Comparison of ENCODE assay signal across 29 mouse cellular contexts in genomic region chr1:162079989-162080388, GRCm38 (mm10).
A peak's percentile ranks its signal among the peaks of the same experiment; 100 is the strongest.
DNase-seq lines count a peak whose midpoint lies in the region; ATAC-seq and TF ChIP-seq lines count a peak whose summit lies in the region.
"Had no signal": no experiment of that assay in that cellular context is flagged by ENCODE, and none has a peak within 500 bp of the region (broad histone marks: within the 10 kb centered on the region; RNA-seq: fewer than 3 reads in every experiment).

No protein-coding gene starts in this region.

- peaks cover 38% of the 10 kb centered on the region for H3K4me1 ChIP-seq in embryonic facial prominence, embryonic 12.5 days
- H3K4me1 ChIP-seq in embryonic facial prominence, embryonic 10.5 days, result peaks cover 51% of the 10 kb centered on the region
- H3K4me1 ChIP-seq in limb, embryonic 11.5 days (ENCODE audit: control insufficient read depth, insufficient read depth, low read length), result peaks cover 14% of the 10 kb centered on the region
- peaks cover 47% of the 10 kb centered on the region for H3K4me1 ChIP-seq in limb, embryonic 14.5 days (ENCODE audit: control insufficient read depth, insufficient read depth, low read length)
- H3K4me1 ChIP-seq in forebrain, embryonic 10.5 days, result peaks cover 24% of the 10 kb centered on the region
- H3K4me1 ChIP-seq: forebrain, embryonic 15.5 days had no signal

- 74% methylated on average over 7 of the region's 7 CpGs for WGBS in embryonic facial prominence, embryonic 12.5 days
- WGBS in embryonic facial prominence, embryonic 10.5 days, result 87% methylated on average over 7 of the region's 7 CpGs
- WGBS in limb, embryonic 11.5 days, result 89% methylated on average over 7 of the region's 7 CpGs
- WGBS in limb, embryonic 14.5 days, result 77% methylated on average over 7 of the region's 7 CpGs
- 93% methylated on average over 7 of the region's 7 CpGs for WGBS in forebrain, embryonic 10.5 days

- H3K27me3 ChIP-seq in embryonic facial prominence, embryonic 12.5 days, result no peaks in the 10 kb centered on the region
- no peaks in the 10 kb centered on the region for H3K27me3 ChIP-seq in embryonic facial prominence, embryonic 10.5 days (replicated peaks; ENCODE audit: low read depth, poor library complexity, severe bottlenecking)
- no peaks in the 10 kb centered on the region for H3K27me3 ChIP-seq in C2C12 (ENCODE audit: control insufficient read depth, insufficient read depth, insufficient read length)
- H3K27me3 ChIP-seq in limb, embryonic 11.5 days (ENCODE audit: control insufficient read depth, insufficient read depth, low read length), result no peaks in the 10 kb centered on the region
- no peaks in the 10 kb centered on the region for H3K27me3 ChIP-seq in limb, embryonic 14.5 days (ENCODE audit: control insufficient read depth, insufficient read depth, low read length)
- no peaks in the 10 kb centered on the region for H3K27me3 ChIP-seq in forebrain, embryonic 10.5 days (ENCODE audit: poor library complexity, severe bottlenecking)
- H3K27me3 ChIP-seq: CH12.LX; embryonic facial prominence, embryonic 15.5 days; forebrain, embryonic 12.5 days; forebrain, embryonic 15.5 days; heart, embryonic 12.5 days; heart, embryonic 15.5 days; Patski had no signal

- TF ChIP-seq CTCF in C2C12 (IDR thresholded peaks at IDR 0.05; ENCODE audit: control insufficient read depth, insufficient read depth, insufficient read length), result no peak

- peak overlapping the region; percentile 2; the same call in 1 of the 2 replicates for H3K27ac ChIP-seq in embryonic facial prominence, embryonic 12.5 days
- no peak overlapping the region for H3K27ac ChIP-seq in embryonic facial prominence, embryonic 10.5 days (replicated peaks)
- 0 out of 2 replicates have a peak overlapping the region, but pooled peaks have one; percentile 18 for H3K27ac ChIP-seq in limb, embryonic 11.5 days (replicated peaks; ENCODE audit: low read depth, low read length)
- H3K27ac ChIP-seq in limb, embryonic 14.5 days (replicated peaks; ENCODE audit: low read depth, low read length), result no peak overlapping the region
- no peak overlapping the region for H3K27ac ChIP-seq in forebrain, embryonic 10.5 days
- H3K27ac ChIP-seq: embryonic facial prominence, embryonic 15.5 days; forebrain, embryonic 12.5 days; forebrain, embryonic 15.5 days; gastrocnemius, adult 2 months; heart, embryonic 15.5 days; hindbrain, embryonic 14.5 days; hindbrain, postnatal 0 days had no signal

- H3K79me3 ChIP-seq in C2C12 (ENCODE audit: low read depth), result no peaks in the 10 kb centered on the region

- H3K4me3 ChIP-seq in embryonic facial prominence, embryonic 12.5 days, result no peak overlapping the region
- H3K4me3 ChIP-seq in embryonic facial prominence, embryonic 10.5 days, result no peak overlapping the region
- H3K4me3 ChIP-seq in C2C12 (ENCODE audit: insufficient read depth, poor library complexity, severe bottlenecking), result no peak overlapping the region
- no peak overlapping the region for H3K4me3 ChIP-seq in limb, embryonic 11.5 days (ENCODE audit: low read depth, low read length)
- no peak overlapping the region for H3K4me3 ChIP-seq in limb, embryonic 14.5 days (replicated peaks; ENCODE audit: low read length)
- H3K4me3 ChIP-seq in forebrain, embryonic 10.5 days, result no peak overlapping the region
- H3K4me3 ChIP-seq: embryonic facial prominence, embryonic 15.5 days; forebrain, embryonic 12.5 days; forebrain, embryonic 15.5 days; gastrocnemius, adult 2 months; heart, embryonic 12.5 days; heart, embryonic 15.5 days had no signal

- H3K79me2 ChIP-seq in C2C12 (ENCODE audit: control insufficient read depth, insufficient read depth), result no peaks in the 10 kb centered on the region

- no peak overlapping the region for H3K4me2 ChIP-seq in embryonic facial prominence, embryonic 12.5 days (replicated peaks)
- no peak overlapping the region for H3K4me2 ChIP-seq in limb, embryonic 11.5 days (ENCODE audit: low read depth, severe bottlenecking)
- no peak overlapping the region for H3K4me2 ChIP-seq in limb, embryonic 14.5 days (replicated peaks; ENCODE audit: low read depth, low read length, severe bottlenecking)
- H3K4me2 ChIP-seq: embryonic facial prominence, embryonic 15.5 days; forebrain, embryonic 12.5 days; forebrain, embryonic 15.5 days; heart, embryonic 12.5 days; heart, embryonic 15.5 days; hindbrain, embryonic 14.5 days had no signal

- DNase-seq in embryonic facial prominence, embryonic 10.5 days (ENCODE audit: low spot score), result no peak
- peak; percentile 20 for DNase-seq in limb, embryonic 11.5 days (ENCODE audit: low spot score)
- peak; percentile 40 for DNase-seq in limb, embryonic 14.5 days (ENCODE audit: low spot score)
- DNase-seq in forebrain, embryonic 10.5 days (ENCODE audit: extremely low spot score, low spot score), result no peak
- DNase-seq in urinary bladder, adult 2 months (ENCODE audit: low spot score), result no peak
- DNase-seq: adrenal gland, adult 2 months; adrenal gland, postnatal 14 days; cerebellum, adult 11 months; cerebellum, adult 2 months; cerebellum, adult 9-11 months; cerebellum, postnatal 25 days; gastrocnemius, adult 2 months; gastrocnemius, postnatal 14 days; heart, adult 18-20 months; heart, postnatal 10 days; heart, postnatal 4 days had no signal

- ATAC-seq in embryonic facial prominence, embryonic 12.5 days (ENCODE audit: insufficient number of reproducible peaks, insufficient read depth, low FRiP score, low TSS enrichment), result no peak
- no peak for ATAC-seq in limb, embryonic 11.5 days (ENCODE audit: insufficient number of reproducible peaks, low FRiP score, low TSS enrichment, low read depth)
- 0 out of 2 replicates have a peak, but pooled peaks have one; percentile 13 for ATAC-seq in limb, embryonic 14.5 days (ENCODE audit: low FRiP score, low read depth)
- ATAC-seq: forebrain, embryonic 15.5 days; hindbrain, postnatal 0 days; inflammation-experienced regulatory T-cells, adult 6 months; Patski had no signal

- no peaks in the 10 kb centered on the region for H3K9me3 ChIP-seq in embryonic facial prominence, embryonic 12.5 days
- H3K9me3 ChIP-seq in embryonic facial prominence, embryonic 10.5 days, result no peaks in the 10 kb centered on the region
- H3K9me3 ChIP-seq in limb, embryonic 11.5 days (ENCODE audit: control insufficient read depth, low read length), result no peaks in the 10 kb centered on the region
- H3K9me3 ChIP-seq in limb, embryonic 14.5 days (ENCODE audit: control insufficient read depth, low read length), result no peaks in the 10 kb centered on the region
- H3K9me3 ChIP-seq in forebrain, embryonic 10.5 days, result no peaks in the 10 kb centered on the region
- H3K9me3 ChIP-seq: embryonic facial prominence, embryonic 15.5 days; forebrain, embryonic 12.5 days; forebrain, embryonic 15.5 days; G1E; heart, embryonic 12.5 days; heart, embryonic 15.5 days had no signal

- no peak for TF ChIP-seq POLR2A in limb, embryonic 14.5 days (IDR thresholded peaks at IDR 0.05; ENCODE audit: borderline replicate concordance, extremely low read depth, insufficient read depth, insufficient read length)

- H3K36me3 ChIP-seq in embryonic facial prominence, embryonic 12.5 days, result no peaks in the 10 kb centered on the region
- H3K36me3 ChIP-seq in embryonic facial prominence, embryonic 10.5 days (replicated peaks), result no peaks in the 10 kb centered on the region
- no peaks in the 10 kb centered on the region for H3K36me3 ChIP-seq in C2C12 (ENCODE audit: control insufficient read depth, insufficient read depth)
- no peaks in the 10 kb centered on the region for H3K36me3 ChIP-seq in limb, embryonic 11.5 days (ENCODE audit: control insufficient read depth, insufficient read depth, low read length)
- H3K36me3 ChIP-seq in limb, embryonic 14.5 days (ENCODE audit: control insufficient read depth, insufficient read depth, low read length), result no peaks in the 10 kb centered on the region
- H3K36me3 ChIP-seq in forebrain, embryonic 10.5 days (replicated peaks), result no peaks in the 10 kb centered on the region
- H3K36me3 ChIP-seq: embryonic facial prominence, embryonic 15.5 days; forebrain, embryonic 12.5 days; forebrain, embryonic 15.5 days; G1E; heart, embryonic 12.5 days; heart, embryonic 15.5 days had no signal

- no peak overlapping the region for H3K9ac ChIP-seq in embryonic facial prominence, embryonic 12.5 days
- no peak overlapping the region for H3K9ac ChIP-seq in limb, embryonic 11.5 days (ENCODE audit: low read length)
- H3K9ac ChIP-seq in limb, embryonic 14.5 days (ENCODE audit: low read depth, low read length, severe bottlenecking), result no peak overlapping the region
- H3K9ac ChIP-seq: embryonic facial prominence, embryonic 15.5 days; forebrain, embryonic 12.5 days; forebrain, embryonic 15.5 days; heart, embryonic 12.5 days; heart, embryonic 15.5 days; hindbrain, embryonic 14.5 days had no signal

- H3ac ChIP-seq in C2C12 (ENCODE audit: control insufficient read depth, insufficient read length, low read depth), result no peak overlapping the region

TF ChIP-seq in C2C12, 6 proteins besides CTCF, POLR2A, EP300 and RAD21:
- TF ChIP-seq MYOD1 (IDR thresholded peaks at IDR 0.05; ENCODE audit: control insufficient read depth, insufficient read length, low read depth) (peak; percentile 81), CEBPB (IDR thresholded peaks at IDR 0.05; ENCODE audit: low read depth) (no peak)

Comparison
In these comparisons a context has a peak if more than half of its experiments do, and no peak if none do; other contexts are left out.
1. H3K27ac ChIP-seq: peak in embryonic facial prominence, embryonic 12.5 days (single experiment) and limb, embryonic 11.5 days (single experiment); none in embryonic facial prominence, embryonic 10.5 days (single experiment), limb, embryonic 14.5 days (single experiment) and forebrain, embryonic 10.5 days (single experiment).
2. DNase-seq: peak in limb, embryonic 11.5 days (single experiment) and limb, embryonic 14.5 days (single experiment); none in embryonic facial prominence, embryonic 10.5 days (single experiment), forebrain, embryonic 10.5 days (single experiment) and urinary bladder, adult 2 months (single experiment).